Mouse (Mus musculus) adrenal gland, adult (tissue): ENCODE measurements at regions not wholly inside any gene's neighbourhood (a gene's known extent, or its start where the extent isn't known, plus 50 kb on each side); places are given as distances from the start of the nearest gene placed in this dataset.

Source experiments
- DNase-seq, 2 experiments: peaks; one replicate each; pipeline ENCODE4 v3.0.0; 2022 to 2023; ENCODE audit warnings: low spot score in 1 of 2; ENCODE audit not compliant: inconsistent age in 2 of 2

DNA sequence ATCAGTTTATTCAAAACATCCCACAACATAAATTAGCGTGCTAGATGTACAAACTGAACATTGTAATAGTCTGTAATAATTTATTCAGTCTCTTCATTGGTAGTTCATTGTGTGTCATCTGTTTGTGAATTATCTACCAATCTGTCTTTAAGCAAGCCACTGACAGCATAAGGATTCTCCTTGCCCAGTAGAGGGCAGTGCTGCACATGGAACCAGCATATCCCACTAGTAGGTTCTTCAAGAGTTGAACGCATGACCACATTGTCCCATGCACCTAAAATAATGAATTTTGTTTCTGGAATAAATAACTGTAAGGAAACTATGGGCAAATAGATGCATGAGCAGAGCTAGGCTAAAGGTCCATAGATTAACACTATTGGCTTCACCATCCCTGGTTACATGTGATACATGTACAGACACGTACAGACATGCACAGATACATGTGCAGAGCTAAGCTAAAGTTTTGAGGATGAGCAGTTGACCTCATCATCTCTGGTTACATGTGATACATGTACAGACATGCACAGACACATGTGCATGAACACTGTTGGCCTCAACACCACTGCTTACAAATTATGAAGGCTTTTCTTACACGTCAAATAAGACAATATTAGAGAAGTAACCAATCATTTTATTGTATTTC is 143.0 kb upstream of the Ctnnd2 start:
- peak; percentile 27 to 75 for DNase-seq

DNA sequence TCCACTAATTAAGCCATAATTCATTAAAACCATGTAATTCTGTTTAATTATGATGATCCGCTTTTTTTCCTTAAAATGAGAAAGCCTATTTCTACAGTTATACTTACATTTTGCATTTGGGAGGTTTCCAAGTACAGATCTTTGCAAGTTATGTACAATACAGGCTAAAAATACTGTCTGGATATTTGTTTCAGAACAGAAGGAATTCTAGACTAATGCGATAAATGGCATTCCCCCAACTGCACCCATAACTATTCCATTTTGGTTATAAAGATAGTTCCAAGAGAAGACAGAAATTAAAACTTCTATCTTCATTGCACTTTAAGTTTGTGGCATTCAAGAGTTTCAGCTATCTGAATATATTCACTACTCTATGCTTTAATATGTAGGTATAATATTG is 137.0 kb upstream of the Ctnnd2 start:
- no peak for DNase-seq

DNA sequence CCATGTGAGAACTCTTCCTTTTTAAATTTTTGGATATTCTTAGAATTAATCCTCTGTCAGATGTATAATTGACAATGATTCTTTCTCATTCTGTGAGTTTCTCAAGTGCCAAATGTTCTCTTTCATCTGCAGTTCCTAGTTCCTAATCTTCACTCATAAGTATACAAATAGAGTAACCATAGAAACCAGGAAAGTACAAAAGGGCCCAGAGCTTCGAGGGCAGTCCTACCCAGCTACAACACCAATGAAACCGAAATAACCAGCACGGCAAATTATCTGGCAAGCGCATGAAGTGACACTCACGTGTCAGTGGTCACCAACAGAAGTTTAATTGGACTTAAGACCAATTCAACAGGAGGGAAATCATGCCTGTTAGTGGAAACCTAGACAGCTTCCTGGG is 121.5 kb upstream of the Ctnnd2 start:
- no peak for DNase-seq

DNA sequence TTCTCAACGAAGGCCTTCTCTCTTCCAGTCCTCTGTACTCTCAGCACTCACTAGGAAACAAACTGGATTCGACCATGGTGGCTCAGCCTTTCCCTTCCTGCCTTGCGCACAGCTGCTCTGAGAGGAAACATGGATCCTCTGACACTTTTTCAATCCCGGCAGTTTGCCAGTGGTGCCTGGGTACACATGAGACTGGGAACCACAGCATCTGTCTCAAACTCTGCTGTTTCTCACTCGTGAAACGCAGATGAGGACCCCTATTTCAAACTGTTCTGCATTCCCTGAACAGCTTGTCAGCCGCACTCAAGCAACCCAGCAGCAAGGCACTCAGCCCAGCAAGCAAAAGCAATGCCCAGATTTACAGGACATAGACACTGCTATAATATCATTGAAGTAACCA is 112.6 kb upstream of the Ctnnd2 start:
- no peak for DNase-seq

DNA sequence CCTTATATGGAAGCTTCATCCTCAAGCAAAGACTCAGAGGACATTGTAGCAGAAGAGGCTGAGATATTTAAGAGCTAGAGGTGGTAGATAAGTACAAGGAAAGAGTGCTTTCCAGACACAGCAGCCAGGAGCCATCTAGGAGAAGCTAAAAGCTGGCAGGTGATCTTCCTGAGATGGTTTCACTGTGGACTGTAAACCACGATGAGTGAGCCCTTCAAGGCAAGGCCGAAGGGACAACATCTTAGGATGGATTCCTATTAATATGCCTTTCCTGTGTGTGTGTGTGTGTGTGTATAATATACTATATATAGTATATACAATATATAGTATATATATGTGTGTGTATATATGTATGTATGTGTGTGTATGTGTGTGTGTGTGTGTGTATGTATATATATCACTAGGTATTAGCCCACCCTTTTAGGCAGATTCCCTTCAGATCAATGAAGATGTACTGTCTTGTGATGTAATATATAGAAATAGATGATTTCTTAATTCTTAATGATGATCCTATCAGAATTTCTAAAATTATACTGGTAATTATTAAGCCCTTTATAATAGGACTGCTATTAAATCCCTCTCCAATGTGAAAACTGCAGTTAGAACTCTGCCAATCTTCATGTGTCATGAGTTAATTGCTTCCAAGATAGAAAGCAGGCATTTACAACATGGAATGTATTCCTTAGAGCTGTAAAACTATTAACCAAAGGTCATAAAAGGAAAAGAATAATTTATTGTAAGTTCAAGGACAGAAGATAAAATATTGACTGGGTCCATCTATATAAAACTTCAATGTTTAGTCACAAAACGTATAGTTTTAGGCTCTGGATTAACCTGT is 111.7 kb upstream of the Ctnnd2 start:
- no peak for DNase-seq

DNA sequence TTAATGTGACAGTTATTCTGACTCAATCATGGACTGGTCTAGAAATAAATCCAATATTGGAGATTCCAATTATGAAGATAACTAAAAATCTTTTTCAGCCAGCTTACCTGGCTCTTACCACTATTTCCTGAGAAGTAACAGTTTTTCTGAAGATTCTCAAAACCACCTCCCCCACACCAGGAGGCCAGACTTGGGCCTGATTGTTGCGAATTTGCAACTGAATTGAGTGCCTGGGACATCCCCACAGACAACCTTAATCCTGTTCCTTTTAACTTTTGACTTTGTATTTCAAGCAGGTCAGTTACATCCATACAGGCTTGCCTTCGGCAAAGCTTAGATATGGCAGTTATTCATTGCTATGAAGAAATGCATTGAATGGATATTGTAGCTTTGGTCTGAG is 100.7 kb upstream of the Ctnnd2 start:
- DNase-seq: no peak

DNA sequence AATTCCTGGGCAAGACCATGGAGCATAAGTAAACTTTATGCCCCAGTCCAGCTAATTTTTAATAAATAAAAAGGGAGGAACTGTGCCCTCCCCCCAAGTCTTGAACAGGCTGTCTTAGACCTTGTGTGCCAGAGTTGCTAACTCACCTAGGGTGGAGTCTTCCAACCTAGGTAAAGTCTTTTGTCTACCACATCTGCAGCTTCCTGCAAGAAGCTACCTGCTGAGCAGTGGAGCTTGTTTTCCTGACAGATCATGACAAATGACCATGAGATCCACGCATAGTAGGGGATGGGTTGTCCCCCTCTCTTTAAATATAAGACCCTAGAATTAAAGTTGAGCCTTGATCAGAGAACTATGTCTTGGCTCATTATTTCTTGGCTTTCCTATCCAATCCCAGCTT is 100.1 kb upstream of the Ctnnd2 start:
- no peak for DNase-seq

DNA sequence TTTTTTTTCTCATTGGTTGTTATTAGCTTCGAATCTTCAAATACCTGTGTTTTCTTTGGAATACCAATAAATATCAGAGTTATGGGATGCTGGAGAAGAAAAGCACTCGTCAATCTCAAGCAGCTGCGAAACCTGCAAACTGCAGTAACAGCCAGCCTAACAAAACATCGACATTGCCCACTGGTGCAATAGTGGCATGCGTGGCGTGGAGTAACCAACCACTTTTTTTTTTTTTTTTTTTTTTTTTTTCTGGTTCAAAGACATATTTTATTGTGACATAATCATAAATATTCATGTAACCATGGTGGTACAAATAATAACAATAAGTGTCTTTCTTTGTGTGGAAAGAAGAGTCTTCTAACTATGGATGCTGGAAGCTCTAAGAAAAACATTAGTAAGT is 85.3 kb upstream of the Ctnnd2 start:
- no peak for DNase-seq

DNA sequence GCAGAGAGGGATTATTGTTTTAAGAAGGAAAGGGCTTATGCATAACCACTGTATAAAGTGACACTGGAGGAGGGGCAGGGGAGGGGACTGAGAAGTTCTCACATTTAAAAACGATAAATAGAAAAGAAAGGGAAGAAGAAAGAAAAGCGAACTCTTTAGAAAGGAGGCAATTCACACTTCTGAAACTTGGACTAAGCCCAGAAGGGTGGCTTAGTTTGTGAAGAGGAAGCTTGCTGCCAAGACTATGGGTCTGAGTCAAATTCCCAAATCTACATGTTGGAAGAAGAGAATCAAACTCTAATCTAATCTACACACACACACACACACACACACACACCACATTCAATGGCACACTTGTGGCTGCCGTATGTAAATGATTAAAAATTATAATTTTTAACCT is 50.3 kb upstream of the Ctnnd2 start:
- no peak for DNase-seq
